Mouse (Mus musculus): ENCODE data around the gene Camk2d. TPM values are rescaled to one million over a fixed set of nuclear protein-coding genes. Genes with fewer than 3 reads are reported as not detected.

Gene Camk2d
- total and polyA plus RNA-seq, 3 experiments: 0.55 TPM; not detected in 2

DNA sequence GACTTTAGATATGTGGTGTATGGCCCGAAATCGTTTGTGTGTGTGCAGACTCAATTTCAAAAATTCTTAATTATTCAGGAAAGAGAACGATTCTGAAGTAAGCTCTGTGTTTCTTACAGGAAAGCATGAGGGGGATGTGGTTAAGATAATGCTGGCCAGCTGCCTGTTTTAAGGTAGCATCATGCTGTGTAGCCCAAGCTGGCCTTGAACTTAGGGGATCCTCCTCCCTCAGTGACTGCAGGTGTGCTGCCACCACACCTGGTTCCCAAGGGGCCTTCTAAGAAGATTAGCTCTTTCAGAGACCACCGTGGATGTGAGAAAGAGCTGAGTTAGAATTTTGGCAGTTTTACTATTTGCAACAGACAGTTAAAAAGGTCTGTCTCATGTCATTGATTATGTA, 61.8 kb downstream of the Camk2d start:
- H3K9me3 ChIP-seq (replicated peaks): peaks cover 22% of the 10 kb centered on the region
- TF ChIP-seq GATA2 (IDR thresholded peaks at IDR 0.05; ENCODE audit: borderline replicate concordance, low read depth, low read length) (no peak), POLR2AphosphoS5 (IDR thresholded peaks at IDR 0.05; ENCODE audit: insufficient replicate concordance, low read depth, low read length) (no peak), GATA1 (IDR thresholded peaks at IDR 0.05; ENCODE audit: borderline replicate concordance, low read length) (no peak), TAL1 (conservative IDR thresholded peaks at IDR 0.05; ENCODE audit: low read depth, low read length) (no peak), CTCF (IDR thresholded peaks at IDR 0.05; ENCODE audit: low read depth, low read length) (no peak)
- H3K4me3 ChIP-seq (ENCODE audit: low read depth, low read length): no peak overlapping the region
- no peak for DNase-seq (ENCODE audit: low spot score)
- no peak for ATAC-seq (ENCODE audit: extremely low read depth, insufficient number of reproducible peaks, low FRiP score, poor library complexity, severe bottlenecking)
- no peaks in the 10 kb centered on the region for H3K27me3 ChIP-seq (ENCODE audit: insufficient read depth, low read length)
- H3K4me1 ChIP-seq (ENCODE audit: insufficient read depth, low read depth, low read length): no peaks in the 10 kb centered on the region
- no peaks in the 10 kb centered on the region for H3K36me3 ChIP-seq (replicated peaks)

DNA sequence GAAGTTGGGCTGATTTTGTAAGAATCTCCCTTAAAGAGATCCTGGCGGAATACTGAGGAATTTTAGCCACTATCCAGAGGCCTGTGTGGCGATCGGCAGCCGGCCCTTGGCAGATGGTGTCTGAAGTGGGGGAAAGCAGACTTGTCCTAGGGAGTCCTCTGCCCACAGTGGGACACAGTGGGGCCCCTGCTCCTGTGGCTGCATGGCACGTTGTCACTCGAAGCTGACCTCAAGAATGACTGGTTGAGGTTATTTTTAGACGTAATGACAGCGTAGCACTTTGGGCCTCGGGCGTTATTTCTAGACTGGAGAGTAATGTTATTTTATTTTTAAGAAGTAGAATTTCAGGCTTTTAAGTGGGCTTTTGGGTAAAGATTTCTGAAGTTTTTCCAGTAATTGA, 62.7 kb downstream of the Camk2d start:
- no peaks in the 10 kb centered on the region for H3K27me3 ChIP-seq (ENCODE audit: insufficient read depth, low read length)
- DNase-seq (ENCODE audit: low spot score) (no peak), ATAC-seq (ENCODE audit: extremely low read depth, insufficient number of reproducible peaks, low FRiP score, poor library complexity, severe bottlenecking) (no peak)
- H3K4me1 ChIP-seq (ENCODE audit: insufficient read depth, low read depth, low read length): no peaks in the 10 kb centered on the region
- TF ChIP-seq TAL1 (conservative IDR thresholded peaks at IDR 0.05; ENCODE audit: low read depth, low read length) (no peak), CTCF (IDR thresholded peaks at IDR 0.05; ENCODE audit: low read depth, low read length) (no peak), GATA1 (IDR thresholded peaks at IDR 0.05; ENCODE audit: borderline replicate concordance, low read length) (no peak), GATA2 (IDR thresholded peaks at IDR 0.05; ENCODE audit: borderline replicate concordance, low read depth, low read length) (no peak)
- H3K36me3 ChIP-seq (replicated peaks): no peaks in the 10 kb centered on the region
- peaks cover 26% of the 10 kb centered on the region for H3K9me3 ChIP-seq (replicated peaks)
- no peak overlapping the region for H3K4me3 ChIP-seq (ENCODE audit: low read depth, low read length)

DNA sequence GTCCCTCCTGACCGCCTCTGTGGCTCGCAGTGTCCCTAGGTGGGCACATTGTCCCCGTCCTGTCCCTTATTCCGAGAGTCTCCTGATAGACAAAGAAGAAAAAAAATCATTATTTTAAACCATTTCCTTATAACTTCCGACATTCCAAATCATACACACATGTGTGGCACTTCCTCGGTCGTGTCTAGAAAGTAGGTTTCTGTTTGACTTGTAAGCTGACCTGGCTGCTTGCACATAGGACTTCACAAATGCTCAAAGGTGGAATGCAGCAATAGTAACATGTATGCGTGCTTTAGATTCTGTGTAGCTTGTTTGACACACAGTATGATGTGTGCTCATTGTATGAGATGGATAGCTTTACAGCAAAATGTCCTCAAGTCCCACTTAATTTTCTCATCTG, 63.1 kb downstream of the Camk2d start:
- H3K4me1 ChIP-seq (ENCODE audit: insufficient read depth, low read depth, low read length): no peaks in the 10 kb centered on the region
- no peak for DNase-seq (ENCODE audit: low spot score)
- no peaks in the 10 kb centered on the region for H3K36me3 ChIP-seq (replicated peaks)
- no peak for ATAC-seq (ENCODE audit: extremely low read depth, insufficient number of reproducible peaks, low FRiP score, poor library complexity, severe bottlenecking)
- no peak overlapping the region for H3K4me3 ChIP-seq (ENCODE audit: low read depth, low read length)
- no peaks in the 10 kb centered on the region for H3K27me3 ChIP-seq (ENCODE audit: insufficient read depth, low read length)
- TF ChIP-seq TAL1 (conservative IDR thresholded peaks at IDR 0.05; ENCODE audit: low read depth, low read length) (no peak), POLR2AphosphoS5 (IDR thresholded peaks at IDR 0.05; ENCODE audit: insufficient replicate concordance, low read depth, low read length) (no peak), GATA1 (IDR thresholded peaks at IDR 0.05; ENCODE audit: borderline replicate concordance, low read length) (no peak), CTCF (IDR thresholded peaks at IDR 0.05; ENCODE audit: low read depth, low read length) (no peak), GATA2 (IDR thresholded peaks at IDR 0.05; ENCODE audit: borderline replicate concordance, low read depth, low read length) (no peak)
- H3K9me3 ChIP-seq (replicated peaks): peaks cover 22% of the 10 kb centered on the region

DNA sequence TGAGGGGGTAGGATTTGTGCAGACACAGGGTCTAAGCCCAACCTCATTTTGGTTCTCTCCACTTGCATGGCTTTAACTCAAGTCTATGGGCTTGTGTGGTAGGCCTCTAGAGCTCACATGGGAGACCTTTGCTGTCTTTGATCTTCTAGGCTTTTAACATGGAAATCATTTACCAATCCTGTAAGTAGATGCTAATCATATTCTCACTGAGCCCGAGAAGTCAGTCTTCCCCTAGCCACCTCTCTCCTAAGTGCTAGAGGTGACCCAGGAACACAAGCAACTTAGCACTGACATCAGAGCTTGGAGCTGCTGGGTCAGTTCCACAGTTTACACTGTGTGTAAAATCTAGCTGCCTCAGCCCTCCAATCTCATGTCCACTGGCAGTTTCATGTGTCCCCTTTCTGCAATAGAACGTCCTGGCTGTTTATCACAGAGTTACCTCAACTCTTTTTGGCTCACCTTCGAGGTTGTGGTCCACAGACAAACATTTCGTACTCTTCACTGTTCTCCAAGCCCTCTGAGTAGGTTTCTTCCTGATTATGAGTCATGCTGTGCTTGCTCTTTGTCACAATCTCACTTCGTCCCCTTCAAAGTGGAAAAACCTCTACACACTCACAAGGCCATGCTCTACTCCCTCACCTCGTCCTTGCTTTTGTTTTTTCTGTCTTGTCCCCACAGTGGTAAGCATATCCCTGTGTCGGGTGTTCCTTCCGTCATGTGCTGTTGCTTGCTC, 63.9 kb downstream of the Camk2d start:
- no peak for TF ChIP-seq POLR2AphosphoS5 (IDR thresholded peaks at IDR 0.05; ENCODE audit: insufficient replicate concordance, low read depth, low read length)
- no peak for TF ChIP-seq GATA1 (IDR thresholded peaks at IDR 0.05; ENCODE audit: borderline replicate concordance, low read length)
- TF ChIP-seq CTCF (IDR thresholded peaks at IDR 0.05; ENCODE audit: low read depth, low read length): no peak
- no peak for TF ChIP-seq TAL1 (conservative IDR thresholded peaks at IDR 0.05; ENCODE audit: low read depth, low read length)
- TF ChIP-seq GATA2 (IDR thresholded peaks at IDR 0.05; ENCODE audit: borderline replicate concordance, low read depth, low read length): no peak
- no peaks in the 10 kb centered on the region for H3K4me1 ChIP-seq (ENCODE audit: insufficient read depth, low read depth, low read length)
- no peak for DNase-seq (ENCODE audit: low spot score)

DNA sequence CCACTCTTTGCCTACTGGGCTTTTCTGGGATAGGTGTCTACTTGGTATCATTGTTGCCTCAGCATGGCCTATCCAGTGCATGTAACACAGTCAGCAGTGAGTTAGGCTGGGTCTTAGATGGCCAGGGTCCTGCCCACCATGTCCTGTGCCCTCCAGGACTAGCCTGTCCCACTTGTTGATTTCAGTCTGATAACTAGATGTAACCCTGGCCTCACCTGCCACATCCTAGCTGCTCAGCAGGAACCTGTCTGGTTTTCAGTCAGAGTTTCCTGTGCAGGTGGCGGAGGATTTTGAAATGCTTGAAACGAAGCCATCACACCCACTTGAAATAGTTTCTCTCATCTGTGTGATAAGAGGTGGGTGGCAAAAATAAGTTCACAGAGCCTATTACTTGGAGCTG, 64.5 kb downstream of the Camk2d start:
- DNase-seq (ENCODE audit: low spot score) (no peak), ATAC-seq (ENCODE audit: extremely low read depth, insufficient number of reproducible peaks, low FRiP score, poor library complexity, severe bottlenecking) (no peak)
- Histone ChIP-seq H3K9me3 (replicated peaks) (peaks cover 22% of the 10 kb centered on the region), H3K4me3 (ENCODE audit: low read depth, low read length) (no peak overlapping the region), H3K4me1 (ENCODE audit: insufficient read depth, low read depth, low read length) (no peaks in the 10 kb centered on the region), H3K27me3 (ENCODE audit: insufficient read depth, low read length) (no peaks in the 10 kb centered on the region), H3K36me3 (replicated peaks) (no peaks in the 10 kb centered on the region)
- TF ChIP-seq GATA1 (IDR thresholded peaks at IDR 0.05; ENCODE audit: borderline replicate concordance, low read length): no peak
- no peak for TF ChIP-seq GATA2 (IDR thresholded peaks at IDR 0.05; ENCODE audit: borderline replicate concordance, low read depth, low read length)
- TF ChIP-seq TAL1 (conservative IDR thresholded peaks at IDR 0.05; ENCODE audit: low read depth, low read length): no peak
- no peak for TF ChIP-seq CTCF (IDR thresholded peaks at IDR 0.05; ENCODE audit: low read depth, low read length)
- no peak for TF ChIP-seq POLR2AphosphoS5 (IDR thresholded peaks at IDR 0.05; ENCODE audit: insufficient replicate concordance, low read depth, low read length)

More for the DNA sequence above, 63.9 kb downstream of the Camk2d start:
- Histone ChIP-seq H3K27me3 (ENCODE audit: insufficient read depth, low read length) (no peaks in the 10 kb centered on the region), H3K4me3 (ENCODE audit: low read depth, low read length) (no peak overlapping the region), H3K36me3 (replicated peaks) (no peaks in the 10 kb centered on the region), H3K9me3 (replicated peaks) (peaks cover 21% of the 10 kb centered on the region)
- ATAC-seq (ENCODE audit: extremely low read depth, insufficient number of reproducible peaks, low FRiP score, poor library complexity, severe bottlenecking): no peak

DNA sequence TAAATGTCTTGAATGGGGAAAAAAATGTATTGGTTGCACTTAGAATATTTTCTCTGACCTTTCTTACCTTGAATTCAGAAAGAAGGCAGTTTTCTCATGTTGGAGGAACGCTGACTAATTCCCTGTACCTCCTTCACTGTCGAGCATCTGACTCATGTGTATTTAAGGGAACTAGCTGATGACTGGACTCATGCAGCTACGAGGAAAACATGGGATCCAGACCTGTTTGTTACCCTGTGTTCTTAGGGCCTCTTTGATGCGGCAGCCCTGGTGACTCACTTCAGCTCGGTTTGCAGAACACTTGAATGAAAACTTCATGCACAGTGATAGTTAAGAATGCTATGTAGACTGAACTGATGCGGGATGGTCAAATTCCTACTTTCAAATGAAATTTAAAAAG, 64.9 kb downstream of the Camk2d start:
- Histone ChIP-seq H3K9me3 (replicated peaks) (peaks cover 21% of the 10 kb centered on the region), H3K36me3 (replicated peaks) (no peaks in the 10 kb centered on the region), H3K4me3 (ENCODE audit: low read depth, low read length) (no peak overlapping the region), H3K27me3 (ENCODE audit: insufficient read depth, low read length) (no peaks in the 10 kb centered on the region), H3K4me1 (ENCODE audit: insufficient read depth, low read depth, low read length) (no peaks in the 10 kb centered on the region)
- ATAC-seq (ENCODE audit: extremely low read depth, insufficient number of reproducible peaks, low FRiP score, poor library complexity, severe bottlenecking): no peak
- no peak for TF ChIP-seq GATA1 (IDR thresholded peaks at IDR 0.05; ENCODE audit: borderline replicate concordance, low read length)
- TF ChIP-seq TAL1 (conservative IDR thresholded peaks at IDR 0.05; ENCODE audit: low read depth, low read length): no peak
- no peak for TF ChIP-seq POLR2AphosphoS5 (IDR thresholded peaks at IDR 0.05; ENCODE audit: insufficient replicate concordance, low read depth, low read length)
- no peak for TF ChIP-seq GATA2 (IDR thresholded peaks at IDR 0.05; ENCODE audit: borderline replicate concordance, low read depth, low read length)
- TF ChIP-seq CTCF (IDR thresholded peaks at IDR 0.05; ENCODE audit: low read depth, low read length): no peak
- DNase-seq (ENCODE audit: low spot score): no peak

Data from G1E (cell line).